Mouse (Mus musculus) midbrain, postnatal 0 days (tissue): ENCODE data around the gene Pigt. TPM values are rescaled to one million over a fixed set of nuclear protein-coding genes. Genes with fewer than 3 reads are reported as not detected.

Source experiments
- ATAC-seq: fragments of 200-750 bp; cut with Nextera tagmentation; 2 replicates; pipeline ENCODE4 v1.8.0; 2017; ENCODE audit warnings: moderate number of reproducible peaks, mild to moderate bottlenecking, moderate TSS enrichment, moderate library complexity; ENCODE audit not compliant: low FRiP score
- DNase-seq: peaks from one replicate; pipeline ENCODE4 v3.0.0-alpha.2; 2015; ENCODE audit warnings: low spot score
- H3K27ac ChIP-seq: fragments of 300-500 bp; sonication (generic); 2 replicates; pipeline ENCODE4 v1.5.1; 2014; ENCODE audit warnings: low read depth, mild to moderate bottlenecking, low read length, mixed read lengths
- H3K27me3 ChIP-seq: fragments of 300-500 bp; sonication (generic); 2 replicates; pipeline ENCODE4 v1.6.1; 2014; ENCODE audit warnings: low read length, control low read depth, mixed read lengths; ENCODE audit not compliant: insufficient read depth
- H3K36me3 ChIP-seq: fragments of 300-500 bp; sonication (generic); 2 replicates; pipeline ENCODE4 v1.6.1; 2014; ENCODE audit warnings: low read length, control low read depth, mixed read lengths; ENCODE audit not compliant: insufficient read depth
- H3K4me1 ChIP-seq: fragments of 300-500 bp; sonication (generic); 2 replicates; pipeline ENCODE4 v1.6.1; 2014; ENCODE audit warnings: mild to moderate bottlenecking, control low read depth, antibody characterized with exemption, low read length, mixed read lengths; ENCODE audit not compliant: insufficient read depth
- H3K4me2 ChIP-seq: fragments of 300-500 bp; sonication (generic); 2 replicates; pipeline ENCODE4 v1.6.1; 2014; ENCODE audit warnings: low read depth, mild to moderate bottlenecking, low read length, mixed read lengths; ENCODE audit not compliant: poor library complexity, severe bottlenecking
- H3K4me3 ChIP-seq: fragments of 300-500 bp; sonication (generic); 2 replicates; pipeline ENCODE4 v1.5.1; 2014; ENCODE audit warnings: low read depth, mild to moderate bottlenecking, low read length, moderate library complexity
- H3K9ac ChIP-seq: fragments of 300-500 bp; sonication (generic); replicated peaks from 2 replicates; pipeline ENCODE4 v1.6.1; 2014; ENCODE audit warnings: mild to moderate bottlenecking, low read length, moderate library complexity, mixed read lengths; ENCODE audit not compliant: poor library complexity, severe bottlenecking
- H3K9me3 ChIP-seq: fragments of 300-500 bp; sonication (generic); 2 replicates; pipeline ENCODE4 v1.6.1; 2016; ENCODE audit warnings: low read length, control low read depth
- CTCF ChIP-seq: IDR thresholded peaks from 2 replicates; pipeline ENCODE4 v1.5.1; 2016; ENCODE audit warnings: antibody characterized with exemption, mild to moderate bottlenecking
- WGBS: fragments of 180-500 bp; shearing (Covaris S2); extraction: QIAGEN DNeasy Blood & Tissue Kit; methylation state at CpG from one replicate; pipeline ENCODE4 v1.1.7; 2014; 5-methylcytosine and 5-hydroxymethylcytosine counted together
- polyA plus RNA-seq: library from polyadenylated mRNA; unstranded; fragments of >200 nt; fragmentation: Nextera tagmentation; extraction: Ambion mirVana; gene quantifications from 2 replicates; pipeline ENCODE4 v1.2.1, GENCODE M21; 2015
- total RNA-seq: library from RNA; depleted of rRNA; stranded (reverse); fragments of >200 nt; gene quantifications from 2 replicates; pipeline ENCODE4 v1.2.3, GENCODE M21; 2014; rRNA removed

Pigt gene
- total and polyA plus RNA-seq, 2 experiments from 2014 or later: 126 TPM

DNA sequence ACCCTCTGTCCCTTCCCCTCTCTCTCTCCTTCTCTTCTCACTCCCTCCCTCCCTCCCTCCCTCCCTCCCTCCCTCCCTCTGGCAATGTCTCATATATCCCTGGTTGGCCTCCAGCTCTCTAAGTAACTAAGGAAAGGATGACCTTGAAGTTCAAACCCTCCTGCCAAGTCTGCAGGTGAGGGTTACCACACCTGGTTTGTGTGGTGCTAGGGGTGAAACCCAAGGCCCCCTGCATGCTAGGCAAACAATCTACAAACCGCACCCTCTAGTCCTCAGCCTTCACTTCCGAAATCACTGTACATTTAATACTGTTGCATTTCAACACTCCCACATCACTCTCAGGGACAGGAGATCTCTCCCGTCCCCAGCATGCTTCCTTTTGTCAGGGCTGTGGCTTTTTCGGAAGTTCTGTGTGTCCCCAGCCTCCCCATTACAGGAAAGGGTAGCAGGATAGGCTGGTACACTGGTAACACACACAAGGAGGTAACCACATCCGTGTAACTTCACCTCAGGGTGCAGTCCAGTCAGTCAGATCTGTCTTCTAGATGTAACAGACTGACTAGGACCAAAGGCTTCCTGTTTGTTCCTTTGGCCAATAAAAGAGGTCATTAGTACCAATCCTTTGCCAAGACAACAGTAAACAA is 47.3 kb downstream of the Pigt start:
- Histone ChIP-seq H3K27me3 (no peaks in the 10 kb centered on the region), H3K36me3 (no peaks in the 10 kb centered on the region), H3K4me3 (no peak overlapping the region), H3K4me2 (no peak overlapping the region), H3K9me3 (no peaks in the 10 kb centered on the region), H3K4me1 (no peaks in the 10 kb centered on the region), H3K9ac (no peak overlapping the region), H3K27ac (no peak overlapping the region)
- no peak for DNase-seq
- no peak for TF ChIP-seq CTCF
- WGBS: 55% methylated on average over 5 of the region's 5 CpGs
- no peak for ATAC-seq

DNA sequence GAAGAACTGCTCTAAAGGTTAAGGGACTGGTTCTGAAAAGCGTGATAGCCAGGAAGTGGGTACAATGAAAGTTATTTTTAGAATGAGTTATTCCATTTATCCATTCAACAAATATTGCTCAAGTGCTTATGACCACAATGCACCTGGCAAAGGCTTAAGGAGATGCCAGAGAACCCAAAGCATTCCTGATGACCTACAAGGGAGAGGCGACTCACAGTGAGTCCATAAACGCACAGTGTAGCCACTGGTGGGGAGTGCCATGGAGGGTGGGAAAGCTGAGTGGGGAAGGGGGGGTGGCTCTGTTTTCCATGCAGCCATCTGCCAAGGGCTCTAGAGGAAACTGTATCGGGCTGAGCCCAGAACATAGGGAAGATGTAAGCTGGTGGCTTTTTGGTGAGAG is 52.0 kb downstream of the Pigt start:
- no peak for TF ChIP-seq CTCF
- WGBS: 39% methylated on average over 4 of the region's 4 CpGs
- Histone ChIP-seq H3K27ac (no peak overlapping the region), H3K9me3 (no peaks in the 10 kb centered on the region), H3K27me3 (no peaks in the 10 kb centered on the region), H3K9ac (no peak overlapping the region), H3K36me3 (no peaks in the 10 kb centered on the region), H3K4me2 (no peak overlapping the region), H3K4me1 (no peaks in the 10 kb centered on the region; the same call in 1 of the 2 replicates), H3K4me3 (no peak overlapping the region)
- ATAC-seq (no peak), DNase-seq (no peak)

DNA sequence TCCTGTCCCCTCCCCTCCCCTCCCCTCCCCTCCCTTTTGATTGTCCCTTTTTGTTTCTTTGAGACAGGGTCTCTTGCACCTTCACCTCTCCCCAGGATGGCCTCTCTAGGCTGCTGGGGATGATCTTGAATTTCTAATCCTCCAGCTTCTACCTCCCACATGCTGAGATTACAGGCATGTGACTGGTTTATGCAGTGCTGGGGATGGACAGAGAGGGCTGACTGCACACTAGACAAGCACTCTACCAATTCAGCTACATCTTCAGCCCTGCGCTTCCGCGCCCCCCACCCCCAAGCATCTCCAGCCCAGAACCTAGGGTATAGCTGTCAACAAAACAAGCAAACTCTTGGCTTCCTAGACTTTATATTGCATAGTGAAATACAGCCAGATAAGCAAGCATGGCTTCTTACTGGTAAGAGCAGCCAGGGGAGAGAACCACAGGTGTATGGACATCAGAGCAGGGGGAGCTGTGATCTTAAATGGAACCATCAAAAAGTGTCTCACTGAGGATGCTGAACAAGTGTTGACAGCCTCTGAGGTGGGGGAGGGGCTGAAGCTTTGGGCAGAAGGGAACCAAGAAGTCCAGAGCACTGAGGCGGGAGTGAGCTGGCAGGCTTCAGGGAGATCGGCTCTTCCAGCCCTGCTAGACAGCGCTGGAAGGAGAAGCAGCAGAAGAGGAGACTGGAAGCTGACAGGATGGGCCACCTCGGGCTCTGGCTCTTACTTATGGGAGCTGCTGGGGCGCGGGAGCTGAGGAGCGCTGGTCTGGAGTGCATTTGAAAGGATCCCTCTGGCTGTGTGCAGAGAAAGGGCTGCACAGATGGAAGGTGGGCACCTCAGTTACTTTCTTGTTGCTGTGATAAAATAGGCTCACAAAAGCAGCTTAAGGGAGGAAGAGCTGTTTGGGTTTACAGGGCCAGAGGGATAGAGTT is 52.9 kb downstream of the Pigt start:
- H3K4me2 ChIP-seq: peak overlapping the region; percentile 4; the same call in 1 of the 2 replicates
- DNase-seq (peak; percentile 11), ATAC-seq (peak; percentile 38; the same call in 1 of the 2 replicates)
- H3K9me3 ChIP-seq: no peaks in the 10 kb centered on the region
- no peaks in the 10 kb centered on the region for H3K27me3 ChIP-seq
- H3K36me3 ChIP-seq: no peaks in the 10 kb centered on the region
- no peak overlapping the region for H3K9ac ChIP-seq
- no peak overlapping the region for H3K4me3 ChIP-seq
- no peak overlapping the region for H3K27ac ChIP-seq
- 10% methylated on average over 10 of the region's 10 CpGs for WGBS
- no peaks in the 10 kb centered on the region; the same call in 1 of the 2 replicates for H3K4me1 ChIP-seq
- no peak for TF ChIP-seq CTCF

DNA sequence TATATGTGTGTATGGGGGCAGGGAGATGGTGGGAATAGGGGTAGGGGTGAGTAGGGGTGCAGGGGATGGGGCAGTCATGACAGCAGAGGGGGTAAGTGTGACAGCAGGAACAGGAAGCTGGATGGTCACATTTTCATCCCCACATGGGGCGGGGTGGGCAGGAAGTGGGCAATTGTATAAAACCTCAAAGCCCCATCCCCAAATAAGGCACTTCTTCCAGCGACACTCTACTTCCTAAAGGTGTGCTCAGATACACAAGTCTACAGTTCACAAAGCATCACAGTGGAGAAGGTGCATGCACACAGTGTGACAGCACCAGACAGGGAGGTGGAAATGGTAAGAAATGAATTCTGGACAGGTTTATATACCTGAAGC is 53.6 kb downstream of the Pigt start:
- no peak for TF ChIP-seq CTCF
- DNase-seq: no peak
- Histone ChIP-seq H3K9ac (no peak overlapping the region), H3K4me2 (no peak overlapping the region), H3K27ac (no peak overlapping the region), H3K27me3 (no peaks in the 10 kb centered on the region), H3K4me1 (no peaks in the 10 kb centered on the region; the same call in 1 of the 2 replicates), H3K4me3 (no peak overlapping the region), H3K9me3 (no peaks in the 10 kb centered on the region), H3K36me3 (no peaks in the 10 kb centered on the region)
- ATAC-seq: no peak
- 74% methylated on average over 2 of the region's 2 CpGs for WGBS

DNA sequence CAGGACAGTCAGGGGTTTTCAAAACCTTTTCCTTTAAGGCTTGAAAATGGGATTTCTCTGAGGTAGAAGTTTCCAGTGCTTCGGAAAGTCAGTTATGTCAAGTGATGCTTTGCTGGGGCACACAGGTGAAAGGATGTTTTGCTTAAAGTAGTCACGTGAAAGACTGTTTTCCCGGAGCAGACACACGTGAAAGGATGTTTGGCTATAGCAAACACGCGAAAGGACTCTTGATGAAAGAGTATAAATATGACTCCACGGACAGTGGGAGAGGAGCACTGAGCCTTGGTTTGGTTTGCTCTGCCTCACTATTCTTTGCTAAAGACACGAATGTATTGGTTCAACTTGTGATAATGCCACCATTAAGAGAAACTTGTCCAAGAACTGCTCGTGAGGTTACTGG is 54.2 kb downstream of the Pigt start:
- Histone ChIP-seq H3K36me3 (no peaks in the 10 kb centered on the region), H3K4me1 (no peaks in the 10 kb centered on the region; the same call in 1 of the 2 replicates), H3K4me3 (no peak overlapping the region), H3K9me3 (no peaks in the 10 kb centered on the region), H3K27ac (no peak overlapping the region), H3K9ac (no peak overlapping the region), H3K27me3 (no peaks in the 10 kb centered on the region), H3K4me2 (no peak overlapping the region)
- no peak for TF ChIP-seq CTCF
- DNase-seq (no peak), ATAC-seq (no peak)
- whole genome bisulfite sequencing: 92% methylated on average over 9 of the region's 9 CpGs

Other genes with a start within 250 kb of the Pigt start
- not detected in 2 replicates for gene Svs3b, start 240.9 kb upstream of the Pigt start, total RNA-seq
- not detected in 2 replicates for gene Svs3b, start 240.9 kb upstream of the Pigt start, polyA plus RNA-seq
- gene Svs4, start 219.1 kb upstream of the Pigt start, total RNA-seq: not detected in 2 replicates
- not detected in 2 replicates for gene Svs4, start 219.1 kb upstream of the Pigt start, polyA plus RNA-seq
- gene Svs3a, start 208.3 kb upstream of the Pigt start, total RNA-seq: not detected in 2 replicates
- gene Svs3a, start 208.3 kb upstream of the Pigt start, polyA plus RNA-seq: not detected in 2 replicates
- gene Svs6, start 180.8 kb upstream of the Pigt start, total RNA-seq: not detected in 2 replicates
- gene Svs6, start 180.8 kb upstream of the Pigt start, polyA plus RNA-seq: not detected in 2 replicates
- gene Svs5, start 164.8 kb upstream of the Pigt start, total RNA-seq: not detected in 2 replicates
- gene Svs5, start 164.8 kb upstream of the Pigt start, polyA plus RNA-seq: not detected in 2 replicates
- not detected in 2 replicates for gene Slpi, start 108.4 kb upstream of the Pigt start, total RNA-seq
- 0.27 and 0.36 TPM in 2 replicates for gene Slpi, start 108.4 kb upstream of the Pigt start, polyA plus RNA-seq
- gene Rbpjl, start 94.4 kb upstream of the Pigt start, total RNA-seq: 0.77 TPM in 1 of 2 replicates, not detected in the other
- 0.04 TPM in 1 of 2 replicates, not detected in the other for gene Rbpjl, start 94.4 kb upstream of the Pigt start, polyA plus RNA-seq
- 1.9 and 2.0 TPM in 2 replicates for gene Matn4, start 92.4 kb upstream of the Pigt start, total RNA-seq
- 1.9 and 2.1 TPM in 2 replicates for gene Matn4, start 92.4 kb upstream of the Pigt start, polyA plus RNA-seq
- gene Sdc4, start 53.6 kb upstream of the Pigt start, total RNA-seq: 13.8 and 20.3 TPM in 2 replicates
- 18.3 and 19.3 TPM in 2 replicates for gene Sdc4, start 53.6 kb upstream of the Pigt start, polyA plus RNA-seq
- gene Sys1, start 40.6 kb upstream of the Pigt start, total RNA-seq: 194 and 206 TPM in 2 replicates
- 103 and 108 TPM in 2 replicates for gene Sys1, start 40.6 kb upstream of the Pigt start, polyA plus RNA-seq
- 4.7 and 15.0 TPM in 2 replicates for gene Gm20458, start 36.6 kb upstream of the Pigt start, total RNA-seq
- 6.9 and 7.2 TPM in 2 replicates for gene Gm20458, start 36.6 kb upstream of the Pigt start, polyA plus RNA-seq
- not detected in 2 replicates for gene Trp53tg5, start 23.8 kb upstream of the Pigt start, total RNA-seq
- not detected in 2 replicates for gene Trp53tg5, start 23.8 kb upstream of the Pigt start, polyA plus RNA-seq
- 21.1 and 26.7 TPM in 2 replicates for gene Dbndd2, start 11.4 kb upstream of the Pigt start, total RNA-seq
- gene Dbndd2, start 11.4 kb upstream of the Pigt start, polyA plus RNA-seq: 24.8 and 25.4 TPM in 2 replicates
- 0.38 and 0.52 TPM in 2 replicates for gene Wfdc2, start 64.9 kb downstream of the Pigt start, total RNA-seq
- gene Wfdc2, start 64.9 kb downstream of the Pigt start, polyA plus RNA-seq: 1.5 and 1.9 TPM in 2 replicates
- gene Spint3, start 75.9 kb downstream of the Pigt start, total RNA-seq: not detected in 2 replicates
- gene Spint3, start 75.9 kb downstream of the Pigt start, polyA plus RNA-seq: not detected in 2 replicates
- not detected in 2 replicates for gene Wfdc6a, start 87.9 kb downstream of the Pigt start, total RNA-seq
- gene Wfdc6a, start 87.9 kb downstream of the Pigt start, polyA plus RNA-seq: not detected in 2 replicates
- gene Eppin, start 96.1 kb downstream of the Pigt start, total RNA-seq: not detected in 2 replicates
- gene Eppin, start 96.1 kb downstream of the Pigt start, polyA plus RNA-seq: not detected in 2 replicates
- not detected in 2 replicates for gene Wfdc6b, start 116.0 kb downstream of the Pigt start, total RNA-seq
- not detected in 2 replicates for gene Wfdc6b, start 116.0 kb downstream of the Pigt start, polyA plus RNA-seq
- 0.28 TPM in 1 of 2 replicates, not detected in the other for gene Wfdc8, start 116.1 kb downstream of the Pigt start, total RNA-seq
- not detected in 2 replicates for gene Wfdc8, start 116.1 kb downstream of the Pigt start, polyA plus RNA-seq
- not detected in 2 replicates for gene Wfdc16, start 141.3 kb downstream of the Pigt start, total RNA-seq
- not detected in 2 replicates for gene Wfdc16, start 141.3 kb downstream of the Pigt start, polyA plus RNA-seq
- gene Wfdc10, start 158.5 kb downstream of the Pigt start, total RNA-seq: 3.5 TPM in 1 of 2 replicates, not detected in the other
- gene Wfdc10, start 158.5 kb downstream of the Pigt start, polyA plus RNA-seq: 0.38 and 0.42 TPM in 2 replicates
- gene Wfdc9, start 159.1 kb downstream of the Pigt start, total RNA-seq: not detected in 2 replicates
- gene Wfdc9, start 159.1 kb downstream of the Pigt start, polyA plus RNA-seq: not detected in 2 replicates
- not detected in 2 replicates for gene Wfdc11, start 176.6 kb downstream of the Pigt start, total RNA-seq
- gene Wfdc11, start 176.6 kb downstream of the Pigt start, polyA plus RNA-seq: not detected in 2 replicates
- gene Wfdc13, start 187.6 kb downstream of the Pigt start, total RNA-seq: not detected in 2 replicates
- not detected in 2 replicates for gene Wfdc13, start 187.6 kb downstream of the Pigt start, polyA plus RNA-seq
- not detected in 2 replicates for gene Spint4, start 201.0 kb downstream of the Pigt start, total RNA-seq
- gene Spint4, start 201.0 kb downstream of the Pigt start, polyA plus RNA-seq: not detected in 2 replicates
- gene Spint5, start 217.8 kb downstream of the Pigt start, total RNA-seq: not detected in 2 replicates
- not detected in 2 replicates for gene Spint5, start 217.8 kb downstream of the Pigt start, polyA plus RNA-seq
- 0.16 and 1.3 TPM in 2 replicates for gene Wfdc3, start 248.4 kb downstream of the Pigt start, total RNA-seq
- 0.60 and 0.97 TPM in 2 replicates for gene Wfdc3, start 248.4 kb downstream of the Pigt start, polyA plus RNA-seq
- 18.5 and 24.7 TPM in 2 replicates for gene Dnttip1, start 248.5 kb downstream of the Pigt start, total RNA-seq
- 48.4 and 54.2 TPM in 2 replicates for gene Dnttip1, start 248.5 kb downstream of the Pigt start, polyA plus RNA-seq